ENCODE assay signal across 21 mouse cellular contexts in the genomic region with DNA sequence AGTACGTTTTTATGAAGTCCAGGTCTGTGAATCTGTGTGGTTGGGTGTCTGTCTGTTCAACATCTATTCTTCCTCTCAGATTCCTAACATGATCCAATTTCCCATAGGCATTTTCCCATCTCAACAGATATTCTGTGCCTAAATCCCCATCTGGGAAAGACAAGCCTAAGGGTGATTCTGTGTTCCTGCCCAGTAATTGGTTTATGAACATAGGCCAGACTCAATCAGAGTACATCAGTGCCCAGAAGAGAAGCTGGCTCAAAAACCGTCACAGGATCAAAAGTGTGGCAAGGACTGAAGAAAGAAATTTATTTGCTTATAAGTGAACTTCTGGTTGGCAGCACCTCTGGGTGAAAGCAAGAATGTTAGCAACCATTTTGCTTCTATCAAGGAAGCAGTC. TPM values are rescaled to one million over a fixed set of nuclear protein-coding genes. Genes with fewer than 3 reads are reported as not detected.
DNase-seq lines count a peak whose midpoint lies in the region; ATAC-seq and TF ChIP-seq lines count a peak whose summit lies in the region.
"Had no signal": no experiment of that assay in that cellular context is flagged by ENCODE, and none has a peak within 500 bp of the region (broad histone marks: within the 10 kb centered on the region; RNA-seq: fewer than 3 reads in every experiment).

No protein-coding gene starts in this region.

- no peak for DNase-seq in forebrain, embryonic 11.5 days (ENCODE audit: low spot score)
- no peak for DNase-seq in heart, postnatal 0 days (ENCODE audit: low spot score)
- DNase-seq in heart, adult 11 months, result no peak
- peak; percentile 41 for DNase-seq in brain, embryonic 14.5 days (ENCODE audit: low read depth)
- DNase-seq in gonadal fat pad, adult 2 months (ENCODE audit: low read depth), result peak; percentile 63
- DNase-seq: adrenal gland, adult 2 months; cerebellum, adult 11 months; cerebellum, postnatal 14 days; embryo, embryonic 11 days; gastrocnemius, adult 2 months; kidney, adult 18-20 months; retina, postnatal 1 day; thymus, postnatal 14 days had no signal

- no peak for ATAC-seq in forebrain, embryonic 15.5 days (replicated peaks)
- no peak for ATAC-seq in forebrain, embryonic 11.5 days (replicated peaks; ENCODE audit: low FRiP score)
- ATAC-seq in heart, postnatal 0 days (ENCODE audit: insufficient read depth, low read depth), result no peak
- ATAC-seq in megakaryocyte-erythroid progenitor cell, adult 5-6 weeks (replicated peaks; ENCODE audit: low FRiP score, low TSS enrichment, poor library complexity, severe bottlenecking), result no peak
- no peak for ATAC-seq in liver, embryonic 12.5 days
- ATAC-seq: midbrain, embryonic 16.5 days had no signal

- H3K4me1 ChIP-seq in forebrain, embryonic 15.5 days, result peaks cover 15% of the 10 kb centered on the region
- H3K4me1 ChIP-seq in forebrain, embryonic 11.5 days (replicated peaks; ENCODE audit: control insufficient read depth, insufficient read depth, low read length), result no peaks in the 10 kb centered on the region
- peaks cover 12% of the 10 kb centered on the region; the same call in 1 of the 2 replicates for H3K4me1 ChIP-seq in heart, postnatal 0 days (ENCODE audit: control insufficient read depth, insufficient read depth)
- no peaks in the 10 kb centered on the region for H3K4me1 ChIP-seq in liver, embryonic 12.5 days

- 83% methylated on average over 2 of the region's 2 CpGs for WGBS in forebrain, embryonic 15.5 days
- WGBS in forebrain, embryonic 11.5 days, result 91% methylated on average over 2 of the region's 2 CpGs
- 80% methylated on average over 2 of the region's 2 CpGs for WGBS in heart, postnatal 0 days
- 71% methylated on average over 2 of the region's 2 CpGs for WGBS in liver, embryonic 12.5 days (ENCODE audit: insufficient replicate concordance)

- H3K4me2 ChIP-seq in forebrain, embryonic 15.5 days (replicated peaks), result no peak overlapping the region
- H3K4me2 ChIP-seq in forebrain, embryonic 11.5 days (ENCODE audit: low read depth, low read length, severe bottlenecking), result no peak overlapping the region
- no peak overlapping the region for H3K4me2 ChIP-seq in heart, postnatal 0 days (ENCODE audit: low read depth, low read length)
- no peak overlapping the region for H3K4me2 ChIP-seq in liver, embryonic 12.5 days
- H3K4me2 ChIP-seq: hindbrain, embryonic 14.5 days had no signal

- H3K36me3 ChIP-seq in forebrain, embryonic 15.5 days, result no peaks in the 10 kb centered on the region
- no peaks in the 10 kb centered on the region for H3K36me3 ChIP-seq in forebrain, embryonic 11.5 days (ENCODE audit: control insufficient read depth, insufficient read depth, low read length)
- H3K36me3 ChIP-seq in heart, postnatal 0 days (replicated peaks; ENCODE audit: control insufficient read depth, insufficient read depth, low read length), result no peaks in the 10 kb centered on the region
- no peaks in the 10 kb centered on the region for H3K36me3 ChIP-seq in liver, embryonic 12.5 days

- TF ChIP-seq EP300 in heart, postnatal 0 days (IDR thresholded peaks at IDR 0.05; ENCODE audit: low read depth), result no peak

- H3K9me3 ChIP-seq in forebrain, embryonic 15.5 days, result no peaks in the 10 kb centered on the region
- no peaks in the 10 kb centered on the region for H3K9me3 ChIP-seq in forebrain, embryonic 11.5 days (ENCODE audit: control insufficient read depth, low read length)
- H3K9me3 ChIP-seq in heart, postnatal 0 days (replicated peaks; ENCODE audit: control insufficient read depth, low read length), result no peaks in the 10 kb centered on the region
- H3K9me3 ChIP-seq in liver, embryonic 12.5 days (replicated peaks), result no peaks in the 10 kb centered on the region

- no peak for TF ChIP-seq POLR2A in brain, embryonic 14.5 days (IDR thresholded peaks at IDR 0.05; ENCODE audit: borderline replicate concordance, extremely low read depth, insufficient read depth, insufficient read length, poor library complexity, severe bottlenecking)

- no peak overlapping the region for H3K9ac ChIP-seq in forebrain, embryonic 15.5 days (replicated peaks)
- no peak overlapping the region for H3K9ac ChIP-seq in forebrain, embryonic 11.5 days (ENCODE audit: low read length)
- H3K9ac ChIP-seq in heart, postnatal 0 days (replicated peaks; ENCODE audit: low read depth, low read length), result no peak overlapping the region
- no peak overlapping the region for H3K9ac ChIP-seq in liver, embryonic 12.5 days
- H3K9ac ChIP-seq: hindbrain, embryonic 14.5 days; liver, embryonic 14.5 days had no signal

- peak overlapping the region; percentile 62 for H3K27ac ChIP-seq in forebrain, embryonic 15.5 days (replicated peaks)
- no peak overlapping the region for H3K27ac ChIP-seq in forebrain, embryonic 11.5 days (ENCODE audit: low read depth, low read length)
- H3K27ac ChIP-seq in heart, postnatal 0 days (ENCODE audit: low read depth), result 0 out of 2 replicates have a peak overlapping the region, but pooled peaks have one; percentile 2
- H3K27ac ChIP-seq in liver, embryonic 12.5 days, result no peak overlapping the region
- H3K27ac ChIP-seq: hindbrain, embryonic 14.5 days; layer of hippocampus, adult 2 months; liver, embryonic 14.5 days had no signal

- TF ChIP-seq CTCF in heart, postnatal 0 days (IDR thresholded peaks at IDR 0.05; ENCODE audit: low read depth), result no peak
- TF ChIP-seq CTCF in brain, embryonic 14.5 days (IDR thresholded peaks at IDR 0.05; ENCODE audit: borderline replicate concordance, extremely low read depth, insufficient read depth, insufficient read length), result no peak

- H3K27me3 ChIP-seq in forebrain, embryonic 15.5 days, result no peaks in the 10 kb centered on the region
- no peaks in the 10 kb centered on the region for H3K27me3 ChIP-seq in forebrain, embryonic 11.5 days (ENCODE audit: control insufficient read depth, insufficient read depth, low read length)
- H3K27me3 ChIP-seq in heart, postnatal 0 days (ENCODE audit: control insufficient read depth, insufficient read depth, low read length), result no peaks in the 10 kb centered on the region
- peaks cover 37% of the 10 kb centered on the region for H3K27me3 ChIP-seq in liver, embryonic 12.5 days (replicated peaks)
- H3K27me3 ChIP-seq: CH12.LX had no signal

- H3K4me3 ChIP-seq in forebrain, embryonic 15.5 days, result no peak overlapping the region
- H3K4me3 ChIP-seq in forebrain, embryonic 11.5 days (ENCODE audit: low read depth, low read length), result no peak overlapping the region
- H3K4me3 ChIP-seq in heart, postnatal 0 days (ENCODE audit: low read depth, low read length), result no peak overlapping the region
- H3K4me3 ChIP-seq in liver, embryonic 12.5 days, result no peak overlapping the region
- H3K4me3 ChIP-seq: gastrocnemius, adult 2 months; layer of hippocampus, adult 2 months had no signal

RNA-seq across cellular contexts. Expression of gene Pcnx, which starts 7.3 kb away (rescaled TPM):
- 12.6 and 14.2 TPM in 2 replicates for polyA plus RNA-seq in forebrain, embryonic 15.5 days (2015; fragmentation: Nextera tagmentation; extraction: Ambion mirVana)
- 14.6 and 14.8 TPM in 2 replicates for polyA plus RNA-seq in forebrain, embryonic 11.5 days (2014; fragmentation: Nextera tagmentation; extraction: Ambion mirVana)
- 34.9 and 37.4 TPM in 2 replicates for total RNA-seq in heart, postnatal 0 days (2014; rRNA removed; ENCODE audit: low replicate concordance)
- 7.1 and 9.3 TPM in 2 replicates for polyA plus RNA-seq in heart, postnatal 0 days (2015; fragmentation: Nextera tagmentation; extraction: Ambion mirVana)
- 34.2 and 46.3 TPM in 2 replicates for polyA plus RNA-seq in brain, embryonic 14.5 days (2012; rRNA removed)
- polyA plus RNA-seq in gonadal fat pad, adult 2 months (2012; rRNA removed), result 30.1 and 42.9 TPM in 2 replicates
- total RNA-seq in megakaryocyte-erythroid progenitor cell, adult 5-6 weeks (2014; fragmentation: Nextera tagmentation), result 16.3 and 33.8 TPM in 2 replicates
- total RNA-seq in megakaryocyte-erythroid progenitor cell, adult 5-6 weeks (2017), result 3.9 and 6.4 TPM in 2 replicates
- polyA plus RNA-seq in liver, embryonic 12.5 days (2016; fragmentation: Nextera tagmentation; extraction: Ambion mirVana), result 2.7 TPM in 2 replicates

Comparison
In these comparisons a context has a peak if more than half of its experiments do, and no peak if none do; other contexts are left out.
1. H3K27ac ChIP-seq: peak in forebrain, embryonic 15.5 days (single experiment) and heart, postnatal 0 days (single experiment); none in forebrain, embryonic 11.5 days (single experiment) and liver, embryonic 12.5 days (single experiment).
2. DNase-seq: peak in brain, embryonic 14.5 days (single experiment) and gonadal fat pad, adult 2 months (single experiment); none in forebrain, embryonic 11.5 days (single experiment), heart, postnatal 0 days (single experiment) and heart, adult 11 months (single experiment).